Mouse (Mus musculus) megakaryocyte, embryonic 14.5 days (primary cell): Measurements from ENCODE around the gene Cxcl13.

ENCODE experiments used
- FLI1 ChIP-seq: IDR thresholded peaks from 2 replicates; pipeline ENCODE4 v1.6.1; 2012; ENCODE audit warnings: low read length, inconsistent platforms, mixed read lengths
- GATA1 ChIP-seq: IDR thresholded peaks from 3 replicates; pipeline ENCODE4 v1.6.1; 2012; ENCODE audit warnings: mixed read lengths, low read length, inconsistent platforms, borderline replicate concordance

GRCm38 (mm10) chr5:95946344-95946743 lies 10.4 kb upstream of the Cxcl13 start:
- TF ChIP-seq GATA1 = no peak
- no peak for TF ChIP-seq FLI1
